Mouse (Mus musculus) spleen, adult 2 months (tissue): Measurements from ENCODE around the gene Henmt1.

Source experiments
- CTCF ChIP-seq: fragments of 200-500 bp; IDR thresholded peaks from 2 replicates; pipeline ENCODE4 v1.5.1; 2011; ENCODE audit warnings: mild to moderate bottlenecking, inconsistent platforms; ENCODE audit not compliant: insufficient read depth, insufficient read length, insufficient replicate concordance; ENCODE audit errors: extremely low read depth
- POLR2A ChIP-seq: fragments of 200-500 bp; IDR thresholded peaks from 2 replicates; pipeline ENCODE4 v1.6.1; 2011; ENCODE audit warnings: low read depth, low read length, inconsistent platforms

- TF ChIP-seq POLR2A: no peak
- no peak for TF ChIP-seq CTCF
Observed at GRCm38 (mm10) chr3:108900147-108900546, 39.5 kb upstream of the Henmt1 start.
